Mouse (Mus musculus): ENCODE data around the gene Dntt. TPM values are rescaled to one million over a fixed set of nuclear protein-coding genes. Genes with fewer than 3 reads are reported as not detected.
A peak's percentile ranks its signal among the peaks of the same experiment; 100 is the strongest.

Gene Dntt
- polyA plus RNA-seq, 1 experiment from 2014 or later: not detected

DNA sequence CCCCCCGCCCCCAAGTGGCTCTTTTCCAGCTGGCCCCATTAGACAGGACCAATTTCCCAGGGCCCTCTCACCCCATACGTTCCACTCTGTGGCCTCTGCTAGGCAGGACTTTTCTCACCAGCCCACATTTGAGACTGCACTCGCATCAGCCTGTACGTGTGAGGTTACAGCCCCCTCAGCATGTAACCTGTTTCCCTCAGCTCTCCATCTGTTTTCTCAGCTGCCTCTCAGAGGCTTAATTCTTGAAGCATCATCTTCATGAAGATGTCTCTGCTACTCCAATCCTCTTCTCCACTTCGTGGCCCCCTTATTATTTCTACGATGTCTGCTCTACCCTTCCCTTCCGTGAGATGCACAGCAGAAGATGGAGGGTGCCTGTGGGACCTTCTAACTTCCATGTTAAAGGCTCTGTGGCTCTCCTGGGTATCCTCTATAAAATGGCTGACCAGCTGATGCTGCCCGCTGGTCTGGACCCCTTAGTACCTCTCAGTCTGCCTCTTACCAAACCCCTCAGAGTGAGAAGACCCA lies 36.5 kb upstream of the Dntt start:
- no peak for ATAC-seq (ENCODE audit: low read depth)
- no peaks in the 10 kb centered on the region for H3K36me3 ChIP-seq (ENCODE audit: control insufficient read depth, insufficient read depth, low read length)
- no peak overlapping the region for H3K4me3 ChIP-seq (ENCODE audit: low read depth, low read length)
- H3K9me3 ChIP-seq (ENCODE audit: control insufficient read depth, low read length): no peaks in the 10 kb centered on the region
- 74% methylated on average over 8 of the region's 8 CpGs for WGBS
- no peaks in the 10 kb centered on the region for H3K27me3 ChIP-seq (replicated peaks; ENCODE audit: control insufficient read depth, insufficient read depth, low read length)
- no peak overlapping the region for H3K4me2 ChIP-seq (ENCODE audit: low read depth, low read length)
- H3K4me1 ChIP-seq (ENCODE audit: control insufficient read depth, insufficient read depth, low read length): peaks cover 4% of the 10 kb centered on the region; the same call in 1 of the 2 replicates
- no peak overlapping the region for H3K27ac ChIP-seq (replicated peaks; ENCODE audit: low read depth, low read length)
- no peak for DNase-seq (ENCODE audit: low spot score)
- no peak overlapping the region for H3K9ac ChIP-seq (ENCODE audit: low read depth, low read length)

GRCm38 (mm10) chr19:40993356-40993755 lies 35.7 kb upstream of the Dntt start:
- no peak overlapping the region for H3K4me3 ChIP-seq (ENCODE audit: low read depth, low read length)
- peaks cover 4% of the 10 kb centered on the region; the same call in 1 of the 2 replicates for H3K4me1 ChIP-seq (ENCODE audit: control insufficient read depth, insufficient read depth, low read length)
- no peaks in the 10 kb centered on the region for H3K36me3 ChIP-seq (ENCODE audit: control insufficient read depth, insufficient read depth, low read length)
- H3K27ac ChIP-seq (replicated peaks; ENCODE audit: low read depth, low read length): no peak overlapping the region
- 86% methylated on average over 5 of the region's 5 CpGs for WGBS
- ATAC-seq (ENCODE audit: low read depth): no peak
- no peak overlapping the region for H3K9ac ChIP-seq (ENCODE audit: low read depth, low read length)
- no peaks in the 10 kb centered on the region for H3K27me3 ChIP-seq (replicated peaks; ENCODE audit: control insufficient read depth, insufficient read depth, low read length)
- H3K9me3 ChIP-seq (ENCODE audit: control insufficient read depth, low read length): no peaks in the 10 kb centered on the region
- H3K4me2 ChIP-seq (ENCODE audit: low read depth, low read length): no peak overlapping the region
- no peak for DNase-seq (ENCODE audit: low spot score)

DNA sequence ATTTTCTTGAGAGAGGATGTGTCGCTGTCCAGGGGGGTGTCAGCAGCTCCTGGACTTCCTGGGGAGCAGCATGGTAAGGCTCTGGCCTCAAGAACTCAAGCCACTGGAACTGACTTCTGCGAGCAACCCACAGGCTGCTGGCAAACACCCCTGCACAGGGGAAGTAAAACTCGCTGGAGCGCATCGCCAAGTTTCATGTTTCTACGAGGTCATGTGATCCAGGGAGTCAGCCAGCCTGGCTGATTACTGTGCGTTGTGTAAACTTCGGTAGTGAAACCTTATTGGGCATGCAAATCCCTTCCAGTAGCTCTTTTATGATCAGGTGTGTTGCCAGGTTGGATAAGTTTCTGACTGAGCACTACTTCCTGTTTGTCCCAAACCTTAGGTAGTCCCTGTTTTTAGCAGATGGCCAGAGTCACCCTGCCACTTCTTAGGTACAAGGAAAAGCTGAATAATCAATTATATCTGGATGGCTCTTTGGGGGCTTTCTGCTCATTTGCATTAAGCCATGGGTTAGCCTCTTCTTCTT lies 35.0 kb upstream of the Dntt start, which contains the start of gene Blnk:
TSS of gene Blnk (minus strand) at position 479 of the 529 bp plus-strand sequence.
- H3K4me1 ChIP-seq (ENCODE audit: control insufficient read depth, insufficient read depth, low read length): peaks cover 4% of the 10 kb centered on the region; the same call in 1 of the 2 replicates
- no peaks in the 10 kb centered on the region for H3K9me3 ChIP-seq (ENCODE audit: control insufficient read depth, low read length)
- H3K4me3 ChIP-seq (ENCODE audit: low read depth, low read length): no peak within 1 kb of the TSS
- ATAC-seq (ENCODE audit: low read depth) (peak; percentile 87), DNase-seq (ENCODE audit: low spot score) (peak; percentile 91)
- H3K4me2 ChIP-seq (ENCODE audit: low read depth, low read length): peak within 1 kb of the TSS; percentile 5; the same call in 1 of the 2 replicates
- no peaks in the 10 kb centered on the region for H3K27me3 ChIP-seq (replicated peaks; ENCODE audit: control insufficient read depth, insufficient read depth, low read length)
- H3K27ac ChIP-seq (replicated peaks; ENCODE audit: low read depth, low read length): no peak within 1 kb of the TSS
- H3K36me3 ChIP-seq (ENCODE audit: control insufficient read depth, insufficient read depth, low read length): no peaks in the 10 kb centered on the region
- 34% methylated on average over 8 of the region's 8 CpGs for WGBS
- H3K9ac ChIP-seq (ENCODE audit: low read depth, low read length): no peak within 1 kb of the TSS

DNA sequence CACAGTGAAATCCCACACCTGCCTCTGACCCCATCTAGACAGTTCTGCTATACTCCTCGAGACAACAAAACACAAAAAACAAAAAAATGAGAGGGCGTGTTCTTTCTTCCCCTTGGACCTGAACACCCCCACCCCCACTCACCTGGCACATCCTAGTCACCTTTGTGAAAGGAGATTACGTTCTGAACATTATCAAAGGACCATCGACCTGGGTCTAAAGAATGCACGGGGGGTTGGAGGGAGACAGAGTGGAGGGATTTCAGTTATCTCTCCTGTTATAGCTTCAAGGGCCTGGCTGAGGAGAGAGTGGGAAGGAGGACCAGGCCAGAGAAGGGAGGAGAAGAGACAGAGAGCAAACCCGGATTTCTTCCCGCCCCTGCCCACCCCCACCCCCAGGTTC lies 34.2 kb upstream of the Dntt start:
- 63% methylated on average over 7 of the region's 7 CpGs for WGBS
- Histone ChIP-seq H3K4me3 (ENCODE audit: low read depth, low read length) (no peak overlapping the region), H3K9ac (ENCODE audit: low read depth, low read length) (no peak overlapping the region), H3K4me2 (ENCODE audit: low read depth, low read length) (no peak overlapping the region), H3K36me3 (ENCODE audit: control insufficient read depth, insufficient read depth, low read length) (no peaks in the 10 kb centered on the region), H3K27ac (replicated peaks; ENCODE audit: low read depth, low read length) (no peak overlapping the region), H3K9me3 (ENCODE audit: control insufficient read depth, low read length) (no peaks in the 10 kb centered on the region), H3K4me1 (ENCODE audit: control insufficient read depth, insufficient read depth, low read length) (peaks cover 4% of the 10 kb centered on the region; the same call in 1 of the 2 replicates), H3K27me3 (replicated peaks; ENCODE audit: control insufficient read depth, insufficient read depth, low read length) (no peaks in the 10 kb centered on the region)
- ATAC-seq (ENCODE audit: low read depth): no peak
- DNase-seq (ENCODE audit: low spot score): no peak

DNA sequence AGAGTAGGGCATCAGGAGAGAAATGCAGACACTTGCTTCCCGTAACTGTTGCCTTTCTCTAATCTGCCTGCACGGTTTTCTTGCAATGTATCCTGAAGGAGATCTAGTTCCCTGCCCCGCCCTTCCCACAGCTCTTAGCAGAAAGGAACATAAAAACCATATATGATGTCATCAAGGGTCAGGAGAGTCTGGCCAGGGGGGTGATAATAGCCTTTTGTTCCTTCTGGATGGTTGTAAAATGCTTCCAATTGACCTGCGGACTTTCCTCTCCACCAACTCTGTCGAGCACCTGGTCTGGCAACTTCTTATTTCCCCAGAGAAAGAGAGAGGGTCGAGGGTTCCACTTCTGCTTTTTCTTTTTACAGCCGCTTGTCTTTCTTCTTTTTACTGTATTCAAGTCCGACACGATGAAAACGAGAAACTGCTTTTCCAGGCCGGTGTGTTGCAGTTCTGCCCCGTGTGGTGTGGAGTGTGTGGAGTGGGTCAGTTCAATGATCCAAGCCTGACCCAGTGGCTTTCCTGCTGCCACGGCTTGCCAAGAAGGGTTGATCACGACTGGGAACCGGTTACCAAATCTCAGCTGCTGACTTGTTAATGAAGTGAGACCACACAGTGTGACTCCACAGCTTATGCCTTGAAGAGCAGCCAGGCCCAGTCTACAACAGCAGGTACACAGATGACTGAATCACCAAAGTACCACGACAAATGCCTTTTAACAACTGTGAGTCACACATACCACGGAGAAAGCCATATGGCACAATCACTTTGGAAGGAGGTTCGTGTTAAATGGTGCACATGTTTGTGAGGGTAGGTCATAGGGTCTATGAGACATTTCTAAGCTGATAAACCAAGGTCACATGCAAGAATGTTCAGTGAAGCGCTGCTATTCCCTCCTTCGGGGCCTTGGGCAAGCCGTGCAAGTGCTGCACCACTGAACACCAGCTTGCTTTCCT lies 33.4 kb upstream of the Dntt start:
- DNase-seq (ENCODE audit: low spot score) (peak; percentile 11), ATAC-seq (ENCODE audit: low read depth) (no peak)
- Histone ChIP-seq H3K27me3 (replicated peaks; ENCODE audit: control insufficient read depth, insufficient read depth, low read length) (no peaks in the 10 kb centered on the region), H3K4me1 (ENCODE audit: control insufficient read depth, insufficient read depth, low read length) (peaks cover 4% of the 10 kb centered on the region; the same call in 1 of the 2 replicates), H3K4me2 (ENCODE audit: low read depth, low read length) (no peak overlapping the region), H3K9me3 (ENCODE audit: control insufficient read depth, low read length) (no peaks in the 10 kb centered on the region), H3K9ac (ENCODE audit: low read depth, low read length) (no peak overlapping the region), H3K36me3 (ENCODE audit: control insufficient read depth, insufficient read depth, low read length) (no peaks in the 10 kb centered on the region), H3K4me3 (ENCODE audit: low read depth, low read length) (no peak overlapping the region), H3K27ac (replicated peaks; ENCODE audit: low read depth, low read length) (no peak overlapping the region)
- WGBS: 58% methylated on average over 21 of the region's 21 CpGs

- no peak overlapping the region for H3K4me3 ChIP-seq (ENCODE audit: low read depth, low read length)
- peaks cover 4% of the 10 kb centered on the region; the same call in 1 of the 2 replicates for H3K4me1 ChIP-seq (ENCODE audit: control insufficient read depth, insufficient read depth, low read length)
- H3K36me3 ChIP-seq (ENCODE audit: control insufficient read depth, insufficient read depth, low read length): no peaks in the 10 kb centered on the region
- 86% methylated on average over 6 of the region's 6 CpGs for WGBS
- no peaks in the 10 kb centered on the region for H3K27me3 ChIP-seq (replicated peaks; ENCODE audit: control insufficient read depth, insufficient read depth, low read length)
- no peak for DNase-seq (ENCODE audit: low spot score)
- H3K4me2 ChIP-seq (ENCODE audit: low read depth, low read length): no peak overlapping the region
- ATAC-seq (ENCODE audit: low read depth): no peak
- no peak overlapping the region for H3K9ac ChIP-seq (ENCODE audit: low read depth, low read length)
- no peaks in the 10 kb centered on the region for H3K9me3 ChIP-seq (ENCODE audit: control insufficient read depth, low read length)
- no peak overlapping the region for H3K27ac ChIP-seq (replicated peaks; ENCODE audit: low read depth, low read length)
These were observed 32.4 kb upstream of the Dntt start for GRCm38 (mm10) chr19:40996722-40997121.

DNA sequence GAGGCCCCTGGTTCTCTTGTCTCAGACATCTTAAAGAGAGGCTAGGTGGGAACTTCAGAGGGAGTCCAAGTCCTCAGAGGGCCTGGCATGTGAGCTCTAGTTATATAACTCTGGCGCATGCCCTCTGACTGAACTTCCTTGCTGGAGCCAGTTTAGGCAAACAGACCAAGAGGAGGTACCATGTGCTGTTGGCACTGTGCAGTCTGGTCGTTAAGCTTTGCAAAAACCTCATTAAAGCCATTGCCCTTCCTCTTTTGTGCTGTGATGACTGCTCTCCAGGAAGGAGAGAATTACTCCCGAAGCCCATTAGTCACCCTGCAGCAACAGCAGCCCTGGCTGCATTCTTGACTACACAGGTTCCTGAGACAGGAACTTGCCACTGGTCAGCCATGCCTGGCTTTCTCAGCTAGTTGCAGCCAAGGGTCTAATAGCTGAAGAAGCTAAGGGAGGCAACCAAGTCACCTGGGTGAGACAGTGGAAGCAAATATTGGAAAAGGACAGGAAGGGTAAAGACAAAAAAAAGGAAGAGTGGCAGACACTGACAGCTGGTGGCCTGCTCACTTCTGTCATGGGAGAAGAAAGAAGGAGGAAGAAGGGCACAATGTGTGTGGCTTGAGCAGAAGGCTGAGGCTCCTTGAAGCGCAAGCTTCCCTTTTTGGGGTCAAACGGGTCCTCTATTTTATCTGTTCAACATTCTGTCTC lies 30.5 kb upstream of the Dntt start:
- no peak overlapping the region for H3K4me2 ChIP-seq (ENCODE audit: low read depth, low read length)
- H3K27ac ChIP-seq (replicated peaks; ENCODE audit: low read depth, low read length): no peak overlapping the region
- H3K4me1 ChIP-seq (ENCODE audit: control insufficient read depth, insufficient read depth, low read length): peaks cover 4% of the 10 kb centered on the region; the same call in 1 of the 2 replicates
- no peak overlapping the region for H3K4me3 ChIP-seq (ENCODE audit: low read depth, low read length)
- WGBS: 62% methylated on average over 5 of the region's 5 CpGs
- no peak overlapping the region for H3K9ac ChIP-seq (ENCODE audit: low read depth, low read length)
- H3K27me3 ChIP-seq (replicated peaks; ENCODE audit: control insufficient read depth, insufficient read depth, low read length): no peaks in the 10 kb centered on the region
- no peak for ATAC-seq (ENCODE audit: low read depth)
- no peaks in the 10 kb centered on the region for H3K36me3 ChIP-seq (ENCODE audit: control insufficient read depth, insufficient read depth, low read length)
- DNase-seq (ENCODE audit: low spot score): no peak
- no peaks in the 10 kb centered on the region for H3K9me3 ChIP-seq (ENCODE audit: control insufficient read depth, low read length)

GRCm38 (mm10) chr19:40999569-40999968 lies 29.5 kb upstream of the Dntt start:
- Histone ChIP-seq H3K27me3 (replicated peaks; ENCODE audit: control insufficient read depth, insufficient read depth, low read length) (no peaks in the 10 kb centered on the region), H3K4me3 (ENCODE audit: low read depth, low read length) (no peak overlapping the region), H3K36me3 (ENCODE audit: control insufficient read depth, insufficient read depth, low read length) (no peaks in the 10 kb centered on the region), H3K9ac (ENCODE audit: low read depth, low read length) (no peak overlapping the region), H3K9me3 (ENCODE audit: control insufficient read depth, low read length) (no peaks in the 10 kb centered on the region), H3K27ac (replicated peaks; ENCODE audit: low read depth, low read length) (no peak overlapping the region), H3K4me1 (ENCODE audit: control insufficient read depth, insufficient read depth, low read length) (no peaks in the 10 kb centered on the region), H3K4me2 (ENCODE audit: low read depth, low read length) (no peak overlapping the region)
- 66% methylated on average over 3 of the region's 3 CpGs for WGBS
- no peak for DNase-seq (ENCODE audit: low spot score)
- no peak for ATAC-seq (ENCODE audit: low read depth)
